Mouse (Mus musculus): ENCODE data around the gene Aes.

Aes gene

DNA sequence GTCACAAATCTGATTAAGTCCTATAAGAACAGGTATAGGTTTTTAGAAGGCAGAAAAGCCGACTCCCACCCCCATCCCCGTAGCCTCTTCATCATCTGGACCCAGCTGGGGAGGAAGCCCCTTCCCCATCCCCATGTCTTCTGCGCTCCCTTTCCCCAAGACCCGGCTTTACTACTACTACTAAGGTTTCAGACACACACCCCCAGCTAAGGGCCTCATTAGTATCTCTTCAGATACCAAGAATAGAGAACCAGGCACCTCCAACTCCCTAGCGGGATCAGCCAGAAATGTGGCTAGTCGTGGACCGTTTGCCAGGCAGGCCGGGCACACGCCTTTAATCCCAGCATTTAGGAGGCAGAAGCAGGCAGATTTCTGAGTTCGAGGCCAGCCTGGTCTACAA is 40.8 kb downstream of the Aes start:
- DNase-seq, result no peak

- peak; percentile 96 for DNase-seq
Observed at GRCm38 (mm10) chr10:81600738-81601203, 41.5 kb downstream of the Aes start, which contains the start of gene Tle6. Gene Tle6, minus strand, starts transcription at chr10:81601073.

- no peak for DNase-seq
Observed at GRCm38 (mm10) chr10:81601396-81601905, 42.2 kb downstream of the Aes start.

DNA sequence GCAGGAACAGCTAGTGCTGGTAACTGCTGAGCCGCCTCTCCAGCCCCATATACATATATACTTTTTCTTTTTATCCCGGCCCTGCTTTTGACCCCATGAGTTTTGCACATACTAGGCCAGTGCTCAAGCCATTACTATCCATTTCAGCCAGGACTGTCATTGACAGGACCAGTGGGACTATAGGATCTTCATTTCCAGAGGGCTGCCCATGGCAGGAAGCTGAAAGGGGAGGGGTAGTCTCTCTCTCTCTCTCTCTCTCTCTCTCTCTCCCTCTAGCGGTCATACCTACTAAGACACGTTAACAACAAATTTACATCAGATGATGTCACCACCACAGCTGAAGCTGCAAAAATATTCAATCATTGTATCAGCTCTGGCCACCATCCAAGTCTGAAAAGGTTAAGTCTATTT is 43.5 kb downstream of the Aes start:
- DNase-seq, result peak; percentile 85

DNA sequence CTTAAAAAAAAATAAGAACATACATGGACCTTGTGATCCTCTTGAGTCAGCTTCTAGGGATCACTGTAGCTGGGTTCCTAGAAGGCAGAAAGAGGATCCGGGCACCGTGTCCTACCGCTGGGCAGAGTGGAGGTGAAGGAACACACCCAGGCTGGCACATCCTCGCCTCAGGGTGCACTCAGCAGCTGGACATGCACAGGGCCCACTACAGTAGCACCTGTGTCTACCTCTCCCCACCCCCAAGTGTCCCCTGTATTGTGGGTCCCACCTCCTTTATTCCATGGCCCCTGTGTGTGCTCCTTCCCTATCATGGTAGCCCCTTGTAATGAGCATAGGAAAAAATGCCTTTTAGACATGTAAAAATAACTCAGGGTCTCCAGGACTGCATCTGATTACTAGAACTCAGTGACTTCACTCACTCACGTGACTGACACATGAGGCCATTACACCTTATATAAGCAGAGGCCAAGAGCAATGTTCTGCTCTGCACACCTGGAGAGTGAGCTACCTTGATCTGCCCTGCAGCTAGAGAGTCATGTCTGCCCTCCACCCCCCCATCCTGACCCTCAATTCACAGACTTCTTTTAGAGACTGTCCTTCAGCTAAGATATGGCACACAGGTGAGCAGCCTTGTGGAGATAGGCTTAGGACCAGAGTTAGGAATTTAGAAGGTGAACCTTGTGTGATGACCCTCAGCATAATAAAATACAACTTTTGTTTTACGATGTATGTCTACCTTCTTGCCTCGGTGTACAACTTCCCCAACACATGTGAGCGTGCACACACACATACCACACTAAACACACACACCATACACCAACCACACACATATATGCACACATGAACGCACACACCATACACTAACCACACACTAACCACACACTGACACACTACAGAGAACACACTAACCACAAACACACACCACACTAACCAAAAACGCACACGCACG is 45.0 kb downstream of the Aes start:
- peak; percentile 75 for DNase-seq

DNA sequence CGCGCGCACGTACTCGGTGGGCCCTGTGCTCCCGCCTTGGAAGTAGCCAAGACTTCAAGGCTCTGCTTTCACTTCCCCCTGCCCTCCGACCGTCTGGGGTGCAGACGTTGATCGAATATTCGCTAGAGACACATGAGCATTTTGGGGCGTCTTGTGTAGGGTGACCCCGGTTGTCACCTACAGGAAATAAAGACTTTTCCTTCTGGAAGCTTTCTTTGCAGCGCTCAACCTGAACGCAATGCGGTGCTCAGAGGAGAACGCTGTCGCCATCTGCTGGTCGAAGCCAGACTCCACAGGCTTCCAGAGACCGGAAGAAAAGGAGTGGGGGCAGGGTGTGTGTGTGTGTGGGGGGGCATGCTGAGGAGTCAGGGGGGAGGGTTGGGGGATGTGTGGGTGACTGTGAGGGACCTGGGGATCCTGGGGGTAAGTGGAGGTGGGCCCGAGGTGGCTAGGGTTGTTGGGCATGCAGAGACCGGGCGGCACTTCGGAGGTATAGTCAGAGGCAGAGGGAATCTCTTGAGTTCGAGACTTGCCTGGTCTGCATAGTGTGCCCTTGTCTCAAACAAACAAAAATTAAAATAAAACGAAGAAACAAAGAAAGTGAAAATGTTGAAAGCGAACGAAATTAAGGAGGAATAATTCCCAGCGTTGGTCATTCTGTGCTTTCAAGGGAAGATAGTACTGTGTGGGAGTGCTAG is 45.8 kb downstream of the Aes start:
- peak; percentile 90 for DNase-seq

GRCm38 (mm10) chr10:81605666-81605973 is 46.3 kb downstream of the Aes start:
- no peak for DNase-seq

GRCm38 (mm10) chr10:81605974-81606751 is 46.9 kb downstream of the Aes start, which contains the start of gene BC025920:
Gene BC025920, plus strand, starts transcription at chr10:81606270.
- peak; percentile 98 for DNase-seq

- no peak for DNase-seq
Observed at GRCm38 (mm10) chr10:81608308-81608707, 49.0 kb downstream of the Aes start.

DNA sequence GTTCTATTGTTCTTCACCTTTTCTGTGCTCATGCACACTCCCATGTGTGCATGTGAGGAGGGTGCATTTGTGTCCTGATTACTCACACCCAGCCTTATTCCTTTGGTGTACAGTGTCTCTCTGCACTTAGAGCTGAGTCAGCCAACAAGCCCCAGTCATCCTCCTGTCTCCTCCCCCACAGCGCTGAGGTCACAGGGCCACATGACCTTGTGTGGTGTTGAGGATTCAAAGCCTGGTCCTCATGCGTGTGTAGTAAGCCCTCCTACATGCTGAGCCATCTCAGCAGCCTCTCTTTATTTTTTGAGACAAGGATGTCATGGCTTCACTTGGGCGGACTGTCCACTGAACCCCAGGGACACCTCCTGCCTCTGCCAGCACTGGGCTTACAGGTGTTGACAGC is 53.5 kb downstream of the Aes start:
- DNase-seq, result no peak

DNA sequence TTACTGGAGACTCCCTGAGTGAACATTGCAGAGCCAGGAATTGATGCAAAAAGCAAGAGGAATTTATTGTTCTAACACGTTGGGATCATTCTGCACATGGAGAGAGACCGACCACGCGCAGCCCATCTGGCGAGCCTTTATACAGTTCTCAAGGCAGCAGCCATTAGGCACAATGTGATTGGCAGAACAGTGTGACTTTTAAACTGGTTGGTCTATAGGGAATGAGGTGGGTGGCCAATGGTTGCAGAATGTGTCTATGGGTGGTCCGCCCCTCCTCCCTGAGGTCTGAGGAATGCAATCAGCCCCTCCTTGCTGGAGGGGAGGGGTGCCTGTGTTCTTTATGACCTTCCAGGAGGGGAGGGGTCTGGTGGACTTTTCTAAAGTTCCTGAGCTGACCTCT is 56.2 kb downstream of the Aes start:
- no peak for DNase-seq
